Mouse (Mus musculus): ENCODE results near the gene Slc36a1.

Gene Slc36a1

GRCm38 (mm10) chr11:55204159-55204596 lies at the start of gene Slc36a1:
Gene Slc36a1 (plus strand): TSS chr11:55204350.
- peak; percentile 94 for DNase-seq (ENCODE audit: low read depth, low spot score)

GRCm38 (mm10) chr11:55154398-55155069 lies 49.6 kb upstream of the Slc36a1 start:
- DNase-seq (ENCODE audit: low read depth, low spot score), result no peak

- no peak for DNase-seq (ENCODE audit: low read depth, low spot score)
These were observed 49.1 kb upstream of the Slc36a1 start for GRCm38 (mm10) chr11:55155070-55155421.

DNA sequence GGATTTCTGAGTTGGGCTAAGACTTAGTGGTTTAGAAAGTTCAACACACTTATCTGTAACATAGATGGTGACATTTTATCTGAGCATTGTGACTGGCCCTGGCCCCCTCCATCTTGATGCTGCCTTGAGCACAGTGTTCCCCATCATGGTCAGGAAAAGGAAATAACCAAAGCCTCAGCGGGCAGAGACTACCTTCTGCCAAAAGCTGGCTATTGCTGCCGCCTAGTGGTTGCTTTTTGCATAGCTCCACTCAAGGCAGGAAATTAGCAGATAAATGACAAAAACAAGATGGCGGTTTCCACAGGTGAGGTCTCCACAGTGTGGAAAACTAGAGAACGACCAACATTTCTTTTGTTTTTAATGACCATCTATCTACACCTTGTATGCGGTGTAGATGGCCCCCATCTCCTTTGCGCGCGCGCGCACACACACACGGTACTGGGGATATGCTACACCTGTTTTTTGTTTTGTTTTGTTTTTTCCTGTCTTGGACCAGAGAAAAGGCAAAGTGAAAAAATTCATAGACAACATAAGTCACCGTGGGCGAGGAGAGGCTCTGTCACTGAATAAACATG lies 45.3 kb upstream of the Slc36a1 start:
- DNase-seq (ENCODE audit: low read depth, low spot score), result peak; percentile 87

DNA sequence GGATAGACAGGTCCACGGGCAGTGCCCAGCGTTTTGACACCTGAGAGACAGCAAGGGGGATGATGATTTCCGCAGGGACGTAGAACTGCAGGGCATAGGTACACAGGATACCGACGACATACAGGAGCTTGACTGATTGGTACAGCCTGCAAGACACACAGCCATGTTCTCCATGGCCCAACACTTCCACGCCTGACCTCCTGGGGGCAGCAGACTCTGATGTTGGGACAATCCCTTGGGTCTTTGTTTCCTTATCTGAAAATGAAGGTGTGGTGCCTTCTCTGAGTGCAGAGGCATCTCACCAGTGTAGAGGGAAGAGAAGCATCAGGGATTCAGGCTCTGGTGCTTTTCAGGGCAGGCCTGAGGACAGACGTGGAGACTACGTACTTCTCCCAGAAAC lies 41.5 kb upstream of the Slc36a1 start:
- peak; percentile 87 for DNase-seq (ENCODE audit: low read depth, low spot score)

GRCm38 (mm10) chr11:55164723-55165122 lies 39.4 kb upstream of the Slc36a1 start:
- DNase-seq (ENCODE audit: low read depth, low spot score), result peak; percentile 81

DNA sequence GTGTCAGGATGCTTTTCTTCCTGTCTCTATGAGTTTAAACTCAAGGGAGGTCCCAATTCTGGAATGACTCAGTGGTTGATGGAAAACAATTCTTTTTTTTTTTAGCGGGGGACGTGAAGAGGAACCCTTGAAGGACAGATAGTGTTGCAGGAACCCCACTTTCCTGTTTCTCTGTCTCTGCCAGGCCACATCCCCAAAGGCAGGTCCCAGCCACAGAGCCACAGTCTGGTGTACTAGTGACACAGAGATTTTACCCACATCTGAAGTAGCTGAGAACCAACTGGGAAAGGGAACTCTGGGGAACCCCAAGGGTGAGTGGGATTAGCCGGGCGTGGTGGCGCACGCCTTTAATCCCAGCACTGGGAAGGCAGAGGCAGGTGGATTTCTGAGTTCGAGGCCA lies 38.4 kb upstream of the Slc36a1 start:
- no peak for DNase-seq (ENCODE audit: low read depth, low spot score)

DNA sequence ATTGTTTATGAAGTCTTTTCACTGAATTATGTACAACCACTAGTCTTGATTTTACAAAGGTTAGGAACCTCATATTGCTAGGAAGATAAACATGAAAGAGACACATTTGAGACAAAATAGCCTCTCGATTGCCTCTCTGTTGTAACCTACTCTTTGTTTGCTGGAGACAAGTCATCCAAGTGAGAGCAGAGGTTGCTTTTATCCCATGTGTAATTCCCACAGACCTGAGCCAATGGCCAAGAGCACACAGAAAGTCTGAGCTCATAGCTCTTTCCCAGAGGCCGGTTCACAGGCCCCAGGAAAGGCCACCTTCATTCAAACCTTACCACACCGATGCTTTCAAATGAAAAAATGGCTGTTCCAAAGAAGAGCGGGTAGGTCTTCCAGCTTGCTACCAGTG lies 35.6 kb upstream of the Slc36a1 start:
- DNase-seq (ENCODE audit: low read depth, low spot score), result no peak

DNA sequence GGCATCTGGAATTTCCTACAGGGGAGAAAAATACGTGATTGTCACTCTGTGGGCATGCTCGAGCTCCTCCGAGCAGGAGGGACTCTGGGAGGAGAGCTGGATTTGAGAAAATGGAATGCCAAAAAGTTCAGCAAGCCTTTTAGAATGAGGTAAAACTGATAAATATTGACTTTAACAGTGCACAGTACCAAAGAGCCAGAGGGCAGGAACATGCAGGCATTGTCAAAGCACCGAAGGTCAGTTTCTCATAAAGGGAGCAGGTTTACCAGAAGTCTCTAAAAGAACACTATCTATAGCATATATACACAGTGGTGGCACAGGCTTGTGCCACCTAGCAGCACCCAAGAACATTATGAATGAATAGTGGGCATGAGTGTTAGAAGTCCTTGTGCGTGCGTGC lies 35.2 kb upstream of the Slc36a1 start:
- DNase-seq (ENCODE audit: low read depth, low spot score), result no peak

DNA sequence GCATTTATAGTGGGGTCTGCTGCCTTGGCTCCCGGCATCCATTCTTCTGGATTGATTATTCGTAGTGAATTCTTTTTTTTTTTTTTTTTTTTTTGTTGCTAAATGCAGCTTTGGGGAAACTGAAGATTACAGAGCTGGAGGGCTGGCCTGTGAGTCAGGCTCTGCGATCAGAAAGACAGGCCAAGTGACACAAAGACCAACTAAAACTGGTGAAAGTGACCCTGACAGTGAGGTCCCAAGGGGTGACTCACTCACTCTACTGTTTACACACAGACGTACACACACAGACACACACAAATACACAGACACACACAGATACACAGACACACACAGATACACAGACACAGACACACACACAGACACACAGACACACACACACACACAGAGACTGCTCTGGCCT lies 33.6 kb upstream of the Slc36a1 start:
- no peak for DNase-seq (ENCODE audit: low read depth, low spot score)

GRCm38 (mm10) chr11:55178830-55179229 lies 25.3 kb upstream of the Slc36a1 start:
- DNase-seq (ENCODE audit: low read depth, low spot score), result no peak

DNA sequence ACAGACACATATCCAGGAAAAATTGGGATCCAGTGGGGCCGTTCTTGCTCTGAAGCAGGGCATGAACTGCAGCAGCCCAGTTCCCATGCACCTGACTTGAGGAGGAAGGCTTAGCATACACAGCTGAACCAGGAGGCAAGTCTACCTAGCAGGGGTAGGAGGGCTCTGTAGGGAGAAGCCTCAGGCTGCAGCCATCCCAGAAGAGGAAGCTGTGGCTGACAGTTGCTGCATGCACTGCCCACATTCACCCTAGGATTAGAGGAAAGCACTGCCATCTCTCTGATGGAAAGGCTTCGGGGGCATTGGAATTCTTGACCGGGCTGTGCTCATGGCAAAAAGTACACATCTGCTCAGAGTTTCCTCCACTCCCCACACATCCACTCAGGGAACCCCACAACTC lies 24.3 kb upstream of the Slc36a1 start:
- no peak for DNase-seq (ENCODE audit: low read depth, low spot score)

GRCm38 (mm10) chr11:55183124-55183523 lies 21.0 kb upstream of the Slc36a1 start:
- no peak for DNase-seq (ENCODE audit: low read depth, low spot score)

- DNase-seq (ENCODE audit: low read depth, low spot score), result no peak
These were observed 19.9 kb upstream of the Slc36a1 start for GRCm38 (mm10) chr11:55184246-55184645.

GRCm38 (mm10) chr11:55184733-55185291 lies 19.3 kb upstream of the Slc36a1 start, which contains the start of gene Slc36a2:
Gene Slc36a2 (minus strand): TSS chr11:55185077.
- peak; percentile 42 for DNase-seq (ENCODE audit: low read depth, low spot score)

GRCm38 (mm10) chr11:55187292-55187691 lies 16.9 kb upstream of the Slc36a1 start:
- no peak for DNase-seq (ENCODE audit: low read depth, low spot score)

DNA sequence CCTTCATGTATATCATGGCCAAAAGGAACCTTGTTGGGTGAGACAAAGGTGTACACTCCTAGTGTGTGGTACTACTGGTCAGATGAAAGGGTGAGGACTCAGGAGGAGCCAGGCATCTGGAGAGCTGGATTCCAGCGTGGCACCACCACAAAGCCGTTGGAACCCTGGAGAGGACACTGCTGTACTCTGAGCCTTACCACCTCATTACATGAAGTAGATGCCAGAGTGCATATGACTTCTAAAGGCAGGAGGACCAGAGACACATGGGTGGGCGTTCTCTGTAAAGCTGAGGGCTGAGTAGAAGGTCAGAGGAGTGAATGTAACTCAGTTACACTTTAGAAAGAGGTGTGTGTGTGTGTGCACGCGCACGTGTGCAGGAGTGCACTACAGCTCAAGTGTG lies 16.4 kb upstream of the Slc36a1 start:
- no peak for DNase-seq (ENCODE audit: low read depth, low spot score)

DNA sequence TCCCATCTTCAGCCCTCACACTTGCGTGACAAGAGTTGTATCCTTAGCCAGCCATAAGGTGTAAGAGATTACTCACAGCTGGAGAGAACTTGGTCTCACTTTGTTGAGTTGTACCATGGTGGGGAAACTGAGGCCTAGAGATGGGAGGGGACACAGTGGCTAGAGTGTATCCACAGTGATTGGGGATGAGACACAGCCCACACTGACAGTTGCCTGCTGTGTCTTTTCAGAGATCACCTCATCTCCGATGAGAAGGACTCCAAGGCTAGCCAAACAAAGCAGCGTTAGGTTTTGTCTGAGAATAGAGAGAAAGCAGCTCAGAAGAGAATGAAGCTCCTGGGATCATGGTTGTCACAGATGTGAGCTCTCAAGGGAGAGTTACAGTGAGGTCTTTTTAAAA lies 13.9 kb upstream of the Slc36a1 start:
- DNase-seq (ENCODE audit: low read depth, low spot score), result no peak

- DNase-seq (ENCODE audit: low read depth, low spot score), result no peak
These were observed 7.1 kb upstream of the Slc36a1 start for GRCm38 (mm10) chr11:55197086-55197485.

GRCm38 (mm10) chr11:55197740-55198510 lies 6.2 kb upstream of the Slc36a1 start:
- no peak for DNase-seq (ENCODE audit: low read depth, low spot score)

DNA sequence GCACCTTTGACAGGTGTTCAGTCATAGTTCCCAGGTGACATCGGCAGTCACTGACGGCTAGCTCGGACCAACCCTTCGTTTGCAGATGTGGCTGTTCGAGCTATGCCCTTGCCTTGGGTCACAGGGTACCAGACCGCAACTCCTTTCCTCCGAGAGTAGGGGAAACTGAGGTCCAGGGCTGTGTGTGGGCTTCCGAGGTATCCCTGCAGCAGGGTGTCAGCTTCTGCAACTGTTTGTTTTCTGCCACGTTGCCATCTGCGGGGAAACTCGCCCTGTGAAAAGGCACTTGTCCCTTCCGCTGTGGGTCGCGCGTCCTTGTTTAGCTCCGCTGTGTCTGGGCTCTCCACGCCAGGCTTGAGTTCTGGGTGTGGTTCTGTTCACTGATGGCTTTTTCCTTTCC lies 452 bp downstream of the Slc36a1 start:
- DNase-seq (ENCODE audit: low read depth, low spot score), result no peak

GRCm38 (mm10) chr11:55208001-55208690 lies 4.0 kb downstream of the Slc36a1 start:
- no peak for DNase-seq (ENCODE audit: low read depth, low spot score)

Measured in R1 (cell line).